Mouse (Mus musculus) lung, adult 2 months (tissue): ENCODE results near the gene Ppm1m. TPM values are rescaled to one million over a fixed set of nuclear protein-coding genes. Genes with fewer than 3 reads are reported as not detected.

Source experiments
- DNase-seq: peaks from one replicate; pipeline ENCODE4 v3.0.0; 2022
- H3K4me1 ChIP-seq: fragments of 200-500 bp; 2 replicates; pipeline ENCODE4 v1.6.1; 2011; ENCODE audit warnings: low read length; ENCODE audit not compliant: control insufficient read depth, insufficient read depth
- H3K4me3 ChIP-seq: fragments of 200-500 bp; replicated peaks from 2 replicates; pipeline ENCODE3; 2011; ENCODE audit warnings: low read depth, mild to moderate bottlenecking, control low read depth, low read length; ENCODE audit errors: extremely low read depth
- CTCF ChIP-seq: fragments of 200-500 bp; IDR thresholded peaks from 2 replicates; pipeline ENCODE4 v1.5.1; 2011; ENCODE audit warnings: mild to moderate bottlenecking, low read length, control low read depth; ENCODE audit not compliant: insufficient read depth
- POLR2A ChIP-seq: fragments of 200-500 bp; IDR thresholded peaks from 2 replicates; pipeline ENCODE4 v1.6.1; 2011; ENCODE audit warnings: low read depth, mild to moderate bottlenecking, control low read depth, low read length, borderline replicate concordance; ENCODE audit errors: extremely low read depth
- WGBS: fragments of 180-500 bp; shearing (Covaris S2); methylation state at CpG from one replicate; pipeline ENCODE4 v1.1.7; 2018; 5-methylcytosine and 5-hydroxymethylcytosine counted together
- polyA plus RNA-seq: library from polyadenylated mRNA; depleted of rRNA; stranded (reverse); fragments of >200 nt; gene quantifications from 2 replicates; pipeline ENCODE4 v1.2.3, GENCODE M21; 2012; rRNA removed

Gene Ppm1m
- 60.7 and 67.3 TPM in 2 replicates for polyA plus RNA-seq

GRCm38 (mm10) chr9:106199535-106200272 is at the start of gene Ppm1m:
TSS of gene Ppm1m (minus strand) at chr9:106199746.
- TF ChIP-seq CTCF = no peak
- TF ChIP-seq POLR2A = no peak
- DNase-seq = no peak
- WGBS = 53% methylated on average over 18 of the region's 18 CpGs
- Histone ChIP-seq H3K4me3 (peak within 1 kb of the TSS; percentile 81), H3K4me1 (peaks cover 13% of the 10 kb centered on the region)

- TF ChIP-seq CTCF (no peak), POLR2A (peak; percentile 47; the same call in 1 of the 2 replicates)
- peaks cover 16% of the 10 kb centered on the region for H3K4me1 ChIP-seq
- no peak for DNase-seq
- H3K4me3 ChIP-seq = peak overlapping the region; percentile 15
- 40% methylated on average over 19 of the region's 19 CpGs for WGBS
These were observed 43.4 kb upstream of the Ppm1m start for GRCm38 (mm10) chr9:106242813-106243488.

- TF ChIP-seq POLR2A (peak; percentile 24; the same call in 1 of the 2 replicates), CTCF (no peak)
- Histone ChIP-seq H3K4me1 (peaks cover 25% of the 10 kb centered on the region), H3K4me3 (no peak overlapping the region)
- DNase-seq = no peak
- 84% methylated on average over 10 of the region's 10 CpGs for WGBS
These were observed 42.1 kb upstream of the Ppm1m start for GRCm38 (mm10) chr9:106241541-106242164.

- Histone ChIP-seq H3K4me1 (peaks cover 17% of the 10 kb centered on the region), H3K4me3 (no peak overlapping the region)
- no peak for DNase-seq
- no peak for TF ChIP-seq CTCF
- no peak; the same call in 1 of the 2 replicates for TF ChIP-seq POLR2A
- 83% methylated on average over 10 of the region's 10 CpGs for WGBS
These were observed 38.3 kb upstream of the Ppm1m start for GRCm38 (mm10) chr9:106237878-106238277.

- TF ChIP-seq POLR2A (no peak), CTCF (no peak)
- no peak overlapping the region for H3K4me3 ChIP-seq
- 47% methylated on average over 8 of the region's 8 CpGs for WGBS
- DNase-seq = no peak
- H3K4me1 ChIP-seq = peaks cover 14% of the 10 kb centered on the region
These were observed 37.9 kb upstream of the Ppm1m start for GRCm38 (mm10) chr9:106237401-106237800.

- no peak for TF ChIP-seq POLR2A
- no peak for TF ChIP-seq CTCF
- H3K4me1 ChIP-seq = peaks cover 16% of the 10 kb centered on the region
- peak; percentile 65 for DNase-seq
- H3K4me3 ChIP-seq = no peak overlapping the region
- WGBS = 42% methylated on average over 3 of the region's 3 CpGs
These were observed 37.3 kb upstream of the Ppm1m start for GRCm38 (mm10) chr9:106236818-106237211.

GRCm38 (mm10) chr9:106236156-106236817 is 36.7 kb upstream of the Ppm1m start:
- TF ChIP-seq CTCF = no peak
- TF ChIP-seq POLR2A = peak; percentile 34; the same call in 1 of the 2 replicates
- WGBS = 79% methylated on average over 23 of the region's 23 CpGs
- DNase-seq = no peak

GRCm38 (mm10) chr9:106235194-106235830 is 35.8 kb upstream of the Ppm1m start:
- WGBS = 80% methylated on average over 23 of the region's 23 CpGs

More at GRCm38 (mm10) chr9:106236156-106236817, 36.7 kb upstream of the Ppm1m start:
- H3K4me3 ChIP-seq = no peak overlapping the region
- peaks cover 21% of the 10 kb centered on the region for H3K4me1 ChIP-seq

GRCm38 (mm10) chr9:106233953-106234352 is 34.4 kb upstream of the Ppm1m start:
- peaks cover 26% of the 10 kb centered on the region for H3K4me1 ChIP-seq
- 81% methylated on average over 6 of the region's 6 CpGs for WGBS
- no peak overlapping the region for H3K4me3 ChIP-seq
- no peak for TF ChIP-seq CTCF
- no peak for DNase-seq

More at GRCm38 (mm10) chr9:106235194-106235830, 35.8 kb upstream of the Ppm1m start:
- Histone ChIP-seq H3K4me1 (peaks cover 25% of the 10 kb centered on the region), H3K4me3 (no peak overlapping the region)
- TF ChIP-seq CTCF (no peak), POLR2A (0 out of 2 replicates have a peak, but pooled peaks have one; percentile 47)
- no peak for DNase-seq
